Mouse (Mus musculus) lung, embryonic 16.5 days (tissue): ENCODE measurements at regions not wholly inside any gene's neighbourhood (a gene's known extent, or its start where the extent isn't known, plus 50 kb on each side); places are given as distances from the start of the nearest gene placed in this dataset.

Experiments used
- ATAC-seq: fragments of 200-750 bp; cut with Nextera tagmentation; 2 replicates; pipeline ENCODE4 v1.8.0; 2017; ENCODE audit warnings: low read depth, mild to moderate bottlenecking, moderate library complexity
- H3K27ac ChIP-seq: fragments of 300-500 bp; sonication (generic); 2 replicates; pipeline ENCODE4 v1.5.1; 2014; ENCODE audit warnings: mild to moderate bottlenecking, control low read depth, low read length
- H3K27me3 ChIP-seq: fragments of 300-500 bp; sonication (generic); 2 replicates; pipeline ENCODE4 v1.6.1; 2014; ENCODE audit warnings: low read depth, low read length, mixed read lengths; ENCODE audit not compliant: control insufficient read depth, insufficient read depth
- H3K36me3 ChIP-seq: fragments of 300-500 bp; sonication (generic); 2 replicates; pipeline ENCODE4 v1.6.1; 2014; ENCODE audit warnings: low read length; ENCODE audit not compliant: control insufficient read depth, insufficient read depth
- H3K4me1 ChIP-seq: fragments of 300-500 bp; sonication (generic); replicated peaks from 2 replicates; pipeline ENCODE4 v1.6.1; 2014; ENCODE audit warnings: low read length, mixed read lengths; ENCODE audit not compliant: control insufficient read depth, insufficient read depth
- H3K4me2 ChIP-seq: fragments of 300-500 bp; sonication (generic); 2 replicates; pipeline ENCODE4 v1.6.1; 2014; ENCODE audit warnings: low read depth, low read length, control low read depth
- H3K4me3 ChIP-seq: fragments of 300-500 bp; sonication (generic); 2 replicates; pipeline ENCODE4 v1.5.1; 2014; ENCODE audit warnings: mild to moderate bottlenecking, low read length, control low read depth
- H3K9ac ChIP-seq: fragments of 300-500 bp; sonication (generic); 2 replicates; pipeline ENCODE4 v1.6.1; 2014; ENCODE audit warnings: low read length, control low read depth
- H3K9me3 ChIP-seq: fragments of 300-500 bp; sonication (generic); 2 replicates; pipeline ENCODE4 v1.6.1; 2016; ENCODE audit warnings: low read length; ENCODE audit not compliant: control insufficient read depth
- WGBS: fragments of 180-500 bp; shearing (Covaris S2); extraction: QIAGEN DNeasy Blood & Tissue Kit; methylation state at CpG from one replicate; pipeline ENCODE4 v1.1.7; 2014; 5-methylcytosine and 5-hydroxymethylcytosine counted together

- H3K27me3 ChIP-seq, result no peaks in the 10 kb centered on the region
- H3K4me1 ChIP-seq, result no peaks in the 10 kb centered on the region
- no peaks in the 10 kb centered on the region for H3K9me3 ChIP-seq
- no peak overlapping the region for H3K9ac ChIP-seq
- H3K4me2 ChIP-seq, result no peak overlapping the region
- no peaks in the 10 kb centered on the region for H3K36me3 ChIP-seq
- H3K27ac ChIP-seq, result no peak overlapping the region
- H3K4me3 ChIP-seq, result no peak overlapping the region
- 85% methylated on average over 6 of the region's 6 CpGs for WGBS
- no peak for ATAC-seq
These were observed 258.0 kb downstream of the Zpld1 start for GRCm38 (mm10) chr16:55039777-55040176.

GRCm38 (mm10) chr16:55001661-55002289 lies 296.0 kb downstream of the Zpld1 start:
- no peak overlapping the region for H3K4me3 ChIP-seq
- H3K27me3 ChIP-seq, result no peaks in the 10 kb centered on the region
- no peaks in the 10 kb centered on the region for H3K36me3 ChIP-seq
- WGBS, result 66% methylated on average over 2 of the region's 2 CpGs
- H3K27ac ChIP-seq, result no peak overlapping the region
- ATAC-seq, result no peak
- H3K4me2 ChIP-seq, result no peak overlapping the region
- H3K9ac ChIP-seq, result no peak overlapping the region
- H3K9me3 ChIP-seq, result no peaks in the 10 kb centered on the region
- no peaks in the 10 kb centered on the region for H3K4me1 ChIP-seq

- no peak overlapping the region for H3K4me2 ChIP-seq
- H3K36me3 ChIP-seq, result no peaks in the 10 kb centered on the region
- no peak for ATAC-seq
- H3K4me1 ChIP-seq, result no peaks in the 10 kb centered on the region
- H3K9ac ChIP-seq, result no peak overlapping the region
- no peak overlapping the region for H3K4me3 ChIP-seq
- no peaks in the 10 kb centered on the region for H3K9me3 ChIP-seq
- H3K27ac ChIP-seq, result no peak overlapping the region
- H3K27me3 ChIP-seq, result no peaks in the 10 kb centered on the region
- 33% methylated on average over 4 of the region's 4 CpGs for WGBS
These were observed 306.1 kb downstream of the Zpld1 start for GRCm38 (mm10) chr16:54991595-54992240.

- no peaks in the 10 kb centered on the region for H3K4me1 ChIP-seq
- 3% methylated on average over 9 of the region's 9 CpGs for WGBS
- peak overlapping the region; percentile 33 for H3K4me2 ChIP-seq
- no peak overlapping the region for H3K9ac ChIP-seq
- no peaks in the 10 kb centered on the region for H3K9me3 ChIP-seq
- H3K4me3 ChIP-seq, result peak overlapping the region; percentile 3
- ATAC-seq, result no peak
- H3K36me3 ChIP-seq, result no peaks in the 10 kb centered on the region
- no peaks in the 10 kb centered on the region for H3K27me3 ChIP-seq
- H3K27ac ChIP-seq, result no peak overlapping the region
These were observed 314.0 kb downstream of the Zpld1 start for GRCm38 (mm10) chr16:54983759-54984218.

- Histone ChIP-seq H3K9ac (no peak overlapping the region), H3K4me1 (no peaks in the 10 kb centered on the region), H3K4me3 (no peak overlapping the region), H3K4me2 (no peak overlapping the region), H3K9me3 (no peaks in the 10 kb centered on the region), H3K36me3 (no peaks in the 10 kb centered on the region), H3K27ac (no peak overlapping the region), H3K27me3 (no peaks in the 10 kb centered on the region)
- 69% methylated on average over 6 of the region's 6 CpGs for WGBS
- no peak for ATAC-seq
These were observed 327.4 kb downstream of the Zpld1 start for GRCm38 (mm10) chr16:54970356-54970755.

GRCm38 (mm10) chr16:54943808-54944315 lies 353.9 kb downstream of the Zpld1 start:
- H3K36me3 ChIP-seq, result no peaks in the 10 kb centered on the region
- H3K4me3 ChIP-seq, result no peak overlapping the region
- WGBS, result 86% methylated on average over 7 of the region's 7 CpGs
- H3K27ac ChIP-seq, result no peak overlapping the region
- no peaks in the 10 kb centered on the region for H3K27me3 ChIP-seq
- no peak overlapping the region for H3K4me2 ChIP-seq
- ATAC-seq, result no peak
- H3K4me1 ChIP-seq, result no peaks in the 10 kb centered on the region
- H3K9me3 ChIP-seq, result no peaks in the 10 kb centered on the region
- H3K9ac ChIP-seq, result no peak overlapping the region

GRCm38 (mm10) chr16:54928259-54928658 lies 369.5 kb downstream of the Zpld1 start:
- no peaks in the 10 kb centered on the region for H3K9me3 ChIP-seq
- H3K9ac ChIP-seq, result no peak overlapping the region
- H3K27me3 ChIP-seq, result no peaks in the 10 kb centered on the region
- no peaks in the 10 kb centered on the region for H3K36me3 ChIP-seq
- H3K4me1 ChIP-seq, result no peaks in the 10 kb centered on the region
- ATAC-seq, result no peak
- no peak overlapping the region for H3K4me3 ChIP-seq
- no peak overlapping the region for H3K4me2 ChIP-seq
- 75% methylated on average over 3 of the region's 3 CpGs for WGBS
- no peak overlapping the region for H3K27ac ChIP-seq

GRCm38 (mm10) chr16:54902911-54903310 lies 394.9 kb downstream of the Zpld1 start:
- ATAC-seq, result no peak
- Histone ChIP-seq H3K4me1 (no peaks in the 10 kb centered on the region), H3K4me3 (no peak overlapping the region), H3K4me2 (no peak overlapping the region), H3K36me3 (no peaks in the 10 kb centered on the region), H3K27ac (no peak overlapping the region), H3K9ac (no peak overlapping the region), H3K27me3 (no peaks in the 10 kb centered on the region), H3K9me3 (no peaks in the 10 kb centered on the region)
- WGBS, result 91% methylated on average over 4 of the region's 4 CpGs

- H3K36me3 ChIP-seq, result no peaks in the 10 kb centered on the region
- no peak overlapping the region for H3K27ac ChIP-seq
- no peak overlapping the region for H3K4me2 ChIP-seq
- WGBS, result 65% methylated on average over 1 of the region's 1 CpGs
- H3K9me3 ChIP-seq, result no peaks in the 10 kb centered on the region
- H3K4me3 ChIP-seq, result no peak overlapping the region
- no peak overlapping the region for H3K9ac ChIP-seq
- H3K4me1 ChIP-seq, result no peaks in the 10 kb centered on the region
- ATAC-seq, result no peak
- no peaks in the 10 kb centered on the region for H3K27me3 ChIP-seq
These were observed 396.3 kb downstream of the Zpld1 start for GRCm38 (mm10) chr16:54901461-54901860.
